Mouse (Mus musculus) kidney, adult 9 months (tissue): Measurements from ENCODE around the gene St3gal5.
A peak's percentile ranks its signal among the peaks of the same experiment; 100 is the strongest.
"Not testable (repeated sequence)": the region's sequence is repeated elsewhere in the genome, so short reads cannot be mapped to it uniquely, and the experiment has no call there.

Experiments used
- DNase-seq: peaks from one replicate; pipeline ENCODE4 v3.0.0; 2022

St3gal5 gene

GRCm38 (mm10) chr6:72097181-72097995 lies at the start of gene St3gal5:
TSS of gene St3gal5 (plus strand) at chr6:72097592.
- DNase-seq = peak; percentile 82

DNA sequence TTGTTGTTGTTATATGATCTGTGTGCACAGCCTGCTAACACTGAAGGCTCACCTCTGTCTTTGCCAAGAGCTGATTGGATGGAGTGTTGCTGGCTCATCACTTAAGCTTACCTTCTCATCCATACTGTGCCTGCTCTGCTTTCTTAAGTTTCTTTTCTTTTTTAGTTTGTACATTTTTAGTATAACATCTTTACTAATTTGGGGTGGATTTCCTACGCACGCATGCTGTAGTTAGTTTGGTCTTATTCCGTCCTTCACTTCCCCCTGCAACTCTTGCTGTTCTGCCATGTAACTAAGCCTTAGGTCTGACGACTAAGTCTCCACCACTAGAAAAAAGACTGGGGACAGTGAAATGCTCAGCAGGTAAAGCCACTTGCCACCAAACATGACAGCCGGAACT lies 48.7 kb upstream of the St3gal5 start:
- DNase-seq = no peak

- no peak for DNase-seq
These were observed 47.5 kb upstream of the St3gal5 start for GRCm38 (mm10) chr6:72049941-72050340.

- DNase-seq = peak; percentile 9
These were observed 46.6 kb upstream of the St3gal5 start for GRCm38 (mm10) chr6:72050827-72051226.

DNA sequence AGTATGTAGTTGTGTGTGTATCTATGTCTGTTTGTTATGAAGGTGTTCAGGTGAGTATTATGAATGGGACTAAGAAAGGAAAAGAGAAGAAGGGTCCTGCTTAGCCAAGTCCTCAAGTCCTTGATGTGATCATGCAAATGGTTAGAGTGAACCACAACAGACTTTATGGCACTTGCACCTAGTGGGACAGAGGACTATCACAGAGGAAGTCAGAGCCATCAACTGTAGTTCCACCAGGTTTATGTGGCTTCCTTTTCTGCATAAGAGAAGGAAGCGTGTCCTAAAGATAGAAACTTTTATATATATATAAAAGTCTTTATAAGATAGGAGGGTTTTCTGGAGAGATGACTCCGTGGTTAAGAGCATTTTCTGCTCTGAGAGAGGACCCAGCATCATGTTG lies 46.1 kb upstream of the St3gal5 start:
- DNase-seq = no peak

GRCm38 (mm10) chr6:72051757-72052156 lies 45.6 kb upstream of the St3gal5 start:
- peak; percentile 24 for DNase-seq

DNA sequence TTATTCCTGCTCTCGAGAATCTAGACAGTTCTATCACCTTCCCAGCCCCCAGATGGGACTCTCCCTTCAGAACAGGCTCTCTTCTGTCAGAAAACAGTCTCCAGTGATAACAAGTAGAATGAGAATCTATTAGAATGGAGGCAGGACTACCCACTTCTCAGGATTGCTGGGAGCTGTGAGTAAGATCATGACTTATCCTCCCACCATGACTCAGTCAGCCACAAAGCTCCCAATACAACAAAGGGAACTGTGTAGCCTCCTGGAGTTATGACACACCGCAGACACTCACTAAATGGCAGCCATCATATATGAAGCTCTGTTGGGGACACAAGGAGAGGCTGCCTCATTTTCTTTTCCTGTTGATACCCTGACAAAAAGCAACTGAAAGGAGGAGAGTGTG lies 40.8 kb upstream of the St3gal5 start:
- no peak for DNase-seq

DNA sequence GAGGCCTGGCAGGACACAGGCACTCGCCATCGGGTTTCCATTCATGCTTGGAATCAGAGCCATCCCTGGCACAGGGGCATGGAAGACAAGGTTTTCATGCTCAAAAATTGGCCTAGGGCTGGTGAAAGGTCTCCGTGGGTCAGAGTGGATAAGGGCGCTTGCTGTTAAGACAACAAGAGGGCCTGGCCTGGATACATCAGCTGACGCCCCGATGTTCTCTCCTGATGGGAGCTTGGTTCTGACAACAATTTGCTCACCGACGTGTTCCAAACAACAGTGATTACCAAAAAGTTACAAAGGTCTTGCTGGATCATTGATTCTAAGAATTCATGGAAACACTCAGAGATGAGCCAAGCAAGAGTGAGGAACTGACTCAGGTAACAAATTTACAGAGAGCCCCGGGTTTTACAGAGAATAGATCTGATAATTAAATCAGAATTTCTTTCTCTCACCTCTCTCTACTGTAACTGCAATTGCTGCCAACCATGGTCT lies 38.9 kb upstream of the St3gal5 start:
- no peak for DNase-seq

DNA sequence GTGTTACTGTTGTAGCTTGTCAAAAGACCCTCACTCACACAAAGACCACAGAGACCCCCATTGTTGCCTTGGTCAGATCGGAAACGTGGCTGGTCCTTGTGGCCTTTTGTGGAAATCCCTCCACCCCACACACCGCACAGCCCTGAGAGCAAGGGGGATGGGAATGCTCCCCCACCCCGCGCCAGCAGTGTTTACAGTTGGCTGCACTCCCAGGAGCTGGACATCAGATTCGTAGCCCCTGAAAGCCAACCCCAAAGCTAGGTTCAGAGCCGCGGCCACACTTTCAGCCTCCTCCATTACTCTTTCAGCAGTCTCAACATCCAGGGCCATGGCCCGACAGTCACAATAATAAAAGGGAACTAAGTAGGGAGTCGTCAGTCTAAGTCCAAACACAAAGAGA lies 36.7 kb upstream of the St3gal5 start:
- DNase-seq = not testable (repeated sequence)

GRCm38 (mm10) chr6:72063718-72064117 lies 33.7 kb upstream of the St3gal5 start:
- no peak for DNase-seq

DNA sequence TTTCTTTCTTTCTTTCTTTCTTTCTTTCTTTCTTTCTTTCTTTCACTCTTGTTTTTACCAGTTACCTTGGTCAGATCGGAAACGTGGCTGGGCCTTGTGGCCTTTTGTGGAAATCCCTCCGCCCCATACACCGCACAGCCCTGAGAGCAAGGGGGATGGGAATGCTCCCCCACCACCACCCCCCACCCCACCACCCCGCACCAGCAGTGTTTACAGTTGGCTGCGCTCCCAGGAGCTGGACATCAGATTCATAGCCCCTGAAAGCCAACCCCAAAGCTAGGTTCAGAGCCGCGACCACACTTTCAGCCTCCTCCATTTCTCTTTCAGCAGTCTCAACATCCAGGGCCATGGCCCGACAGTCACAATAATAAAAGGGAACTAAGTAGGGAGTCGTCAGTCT lies 31.4 kb upstream of the St3gal5 start:
- DNase-seq = no peak

DNA sequence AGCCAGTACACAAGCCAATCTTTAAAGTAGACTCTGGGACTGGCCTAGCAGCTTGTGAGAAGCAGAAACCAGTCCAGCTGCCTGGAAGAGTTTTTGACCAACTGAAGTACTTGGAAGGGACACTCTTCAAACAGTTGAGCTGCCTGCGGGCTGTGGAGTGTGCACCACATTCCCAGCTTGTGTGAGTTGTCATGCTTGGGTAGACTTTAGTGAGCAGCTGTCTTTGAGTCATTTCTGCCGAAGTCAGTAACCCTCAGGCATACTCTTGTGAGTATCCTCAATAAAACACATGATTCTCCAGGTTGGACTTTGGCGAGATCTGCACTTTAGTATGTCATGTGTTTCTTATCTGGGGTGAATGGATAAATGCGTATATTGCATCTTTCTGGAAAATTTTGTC lies 29.0 kb upstream of the St3gal5 start:
- DNase-seq = peak; percentile 13

DNA sequence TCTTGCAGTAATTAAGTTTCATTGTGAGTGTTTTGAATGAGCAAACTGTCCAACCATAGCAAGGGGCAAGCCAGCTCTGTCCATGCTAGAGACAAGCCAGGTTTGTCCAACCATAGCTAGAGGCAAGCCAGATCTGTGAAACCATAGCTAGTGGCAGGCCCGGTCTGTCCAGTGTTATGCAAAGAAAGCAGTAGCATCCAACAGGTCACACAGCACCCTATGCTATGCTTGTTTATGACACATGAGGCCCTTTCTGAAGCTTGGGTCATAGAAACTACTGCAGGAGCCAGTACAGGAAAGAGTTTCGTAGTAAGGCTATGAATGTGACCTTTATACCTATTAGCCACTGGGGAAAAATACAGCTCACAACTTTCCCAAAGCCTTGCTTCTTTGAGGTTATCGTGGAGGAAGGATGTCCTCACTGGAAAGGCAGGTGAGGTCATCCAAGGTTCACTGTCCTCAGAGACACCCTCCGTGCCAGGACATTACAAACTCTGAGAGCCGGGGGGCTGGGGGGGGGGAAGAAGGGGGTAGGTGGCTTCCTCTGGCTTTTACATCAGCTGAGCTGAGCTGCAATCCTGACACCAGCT lies 26.0 kb upstream of the St3gal5 start:
- peak; percentile 39 for DNase-seq

DNA sequence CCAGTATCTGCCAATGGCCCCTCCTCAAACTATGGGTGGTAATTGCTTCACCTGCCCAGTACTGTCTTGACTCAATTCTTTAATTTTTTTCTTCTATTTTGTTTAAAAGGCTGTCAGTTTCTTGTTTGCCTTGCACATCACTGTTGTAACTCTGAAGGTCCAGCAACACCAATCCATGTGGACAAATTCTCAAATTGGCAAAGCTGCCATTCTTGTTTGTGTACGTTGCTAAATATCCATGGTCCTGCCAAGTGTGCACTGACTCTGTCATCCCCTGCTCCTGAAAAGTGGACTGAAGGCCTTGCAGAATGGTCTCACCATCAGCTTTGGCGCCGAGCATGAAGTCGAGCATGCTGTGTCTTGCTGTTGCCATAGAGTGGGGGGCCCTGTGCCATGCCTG lies 23.6 kb upstream of the St3gal5 start:
- no peak for DNase-seq

GRCm38 (mm10) chr6:72076512-72076911 lies 20.9 kb upstream of the St3gal5 start:
- no peak for DNase-seq

- DNase-seq = peak; percentile 16
These were observed 19.2 kb upstream of the St3gal5 start for GRCm38 (mm10) chr6:72078178-72078577.

- DNase-seq = no peak
These were observed 15.9 kb upstream of the St3gal5 start for GRCm38 (mm10) chr6:72081318-72082024.

DNA sequence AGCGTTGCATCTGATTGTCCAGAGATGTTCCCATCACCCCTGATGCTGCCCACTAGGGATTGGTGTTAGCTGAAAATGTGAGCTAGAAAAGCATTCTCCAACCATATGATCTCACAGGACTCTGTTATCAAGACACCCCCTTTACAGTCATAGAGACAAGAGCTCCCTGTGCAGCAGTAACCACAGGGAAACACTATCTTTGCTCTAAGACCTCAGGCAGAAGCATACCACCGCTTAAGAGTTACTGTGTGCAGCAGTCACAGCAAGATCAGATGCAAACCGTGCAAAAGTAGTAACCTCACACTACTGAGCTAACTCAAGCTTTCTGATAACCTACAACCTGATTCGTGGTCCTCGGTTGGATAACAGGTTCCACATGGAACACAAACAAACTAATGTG lies 10.0 kb upstream of the St3gal5 start:
- no peak for DNase-seq

- DNase-seq = no peak
These were observed 7.5 kb upstream of the St3gal5 start for GRCm38 (mm10) chr6:72089865-72090264.

DNA sequence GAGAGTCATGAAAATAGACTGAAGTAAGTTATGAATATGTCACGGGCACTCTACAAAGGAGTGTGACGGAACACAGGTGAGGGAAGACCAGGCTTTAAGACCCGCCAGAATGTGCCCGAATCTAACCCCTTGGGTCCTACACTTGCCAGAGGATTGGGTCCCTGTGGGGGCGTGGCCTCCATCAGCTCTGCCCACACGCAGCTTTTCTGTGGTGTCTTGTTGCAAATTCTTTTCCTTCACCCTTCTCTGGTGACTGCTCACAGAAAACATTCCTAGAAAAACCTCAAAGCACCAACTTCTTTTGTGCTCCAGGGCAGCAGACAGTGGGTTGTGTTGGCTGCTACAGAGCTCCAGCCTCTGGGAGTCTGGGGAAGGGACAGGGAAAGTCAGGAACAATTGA lies 6.4 kb upstream of the St3gal5 start:
- DNase-seq = no peak

- DNase-seq = peak; percentile 15
These were observed 4.3 kb upstream of the St3gal5 start for GRCm38 (mm10) chr6:72093121-72093520.

- DNase-seq = peak; percentile 25
These were observed 1.2 kb upstream of the St3gal5 start for GRCm38 (mm10) chr6:72096217-72096616.

DNA sequence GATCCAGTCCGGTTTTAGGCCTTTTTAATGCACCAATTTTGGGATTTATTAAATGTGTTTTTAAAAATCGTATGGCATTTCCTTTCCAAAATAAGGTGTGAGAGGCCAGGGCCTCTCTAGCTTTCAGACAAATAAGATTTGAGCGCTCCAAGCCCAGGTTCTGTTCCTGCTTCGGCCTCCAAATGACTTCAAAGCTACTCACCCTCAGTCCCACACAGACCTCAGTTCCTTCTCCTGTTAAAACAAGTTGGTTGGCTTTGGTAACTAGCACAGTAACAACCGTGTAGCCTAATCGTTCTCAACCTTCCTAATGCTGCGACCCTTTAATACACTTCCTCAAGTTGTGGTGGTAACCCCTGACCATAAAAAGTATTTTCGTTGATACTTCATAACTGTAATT lies 723 bp upstream of the St3gal5 start:
- no peak for DNase-seq
